Mouse (Mus musculus) heart, postnatal 10 days (tissue): ENCODE measurements at regions not wholly inside any gene's neighbourhood (a gene's known extent, or its start where the extent isn't known, plus 50 kb on each side); places are given as distances from the start of the nearest gene placed in this dataset.

Experiments used
- DNase-seq, 2 experiments: peaks; one replicate each; pipeline ENCODE4 v3.0.0; 2021
- intact Hi-C: fragments of 180-260 bp; cut with DNase I; formaldehyde crosslinking; loops from one replicate; pipeline ENCODE4 v1.15.1; 2025

DNA sequence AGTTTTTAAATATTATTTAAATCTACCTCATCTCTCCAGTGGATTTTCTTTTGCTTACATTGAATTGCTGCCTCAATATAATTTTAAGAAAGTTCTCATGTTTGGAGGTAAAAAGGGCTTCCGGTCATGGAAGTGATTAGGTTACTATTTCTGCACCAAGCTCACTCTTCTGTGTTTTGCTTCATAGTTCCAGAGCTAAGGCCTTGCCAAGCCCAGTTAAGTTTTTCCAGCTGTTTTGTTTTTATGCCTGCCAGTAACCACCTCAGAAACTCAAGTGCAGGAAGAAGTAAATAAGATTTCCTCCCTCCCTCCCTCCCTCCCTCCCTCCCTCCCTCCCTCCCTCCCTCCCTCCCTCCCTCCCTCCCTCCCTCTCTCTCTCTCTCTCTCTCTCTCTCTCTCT is 2466.1 kb downstream of the Poteg start:
- DNase-seq = peak; percentile 11 to 24
- intact Hi-C loops = no loop called here

DNA sequence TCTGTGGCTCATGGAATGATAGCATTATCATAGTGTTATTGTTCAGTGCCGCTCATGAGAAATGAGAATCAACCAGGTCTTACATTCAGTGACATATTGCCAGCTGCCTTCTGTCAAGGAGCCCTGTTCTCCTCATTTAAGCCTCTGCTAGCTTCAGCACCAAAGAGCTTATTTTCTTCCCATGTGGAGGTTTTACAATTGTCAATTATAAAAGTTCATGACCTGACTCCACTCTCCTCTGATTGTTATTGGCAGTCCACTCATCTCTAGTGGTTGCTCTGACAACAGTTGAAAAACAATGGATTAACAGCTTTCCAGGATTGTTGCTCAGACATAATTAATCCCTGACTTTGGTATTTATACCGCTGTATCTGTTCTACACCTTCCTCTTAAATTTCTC is 2473.0 kb downstream of the Poteg start:
- no peak for DNase-seq
- intact Hi-C loops = no loop called here

DNA sequence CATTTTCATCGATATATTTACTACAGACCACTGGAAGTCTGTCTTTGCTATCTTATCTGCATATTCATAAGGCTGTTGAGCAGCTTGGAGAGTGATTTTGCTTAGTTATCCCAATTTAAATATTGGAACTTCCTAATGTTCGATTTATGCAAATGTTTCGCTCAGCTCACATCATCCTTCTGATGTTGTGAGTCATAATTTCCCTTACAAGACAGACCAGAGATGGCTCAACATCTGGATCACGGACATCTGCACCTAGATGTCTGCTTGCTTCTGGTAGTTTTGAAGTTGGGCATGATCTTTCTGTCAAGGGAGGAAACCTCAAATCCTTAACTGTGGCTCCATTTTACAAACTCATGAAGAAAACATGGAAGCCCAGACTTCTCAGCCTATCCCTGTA is 2480.8 kb downstream of the Poteg start:
- intact Hi-C loops = no loop called here
- DNase-seq = no peak

DNA sequence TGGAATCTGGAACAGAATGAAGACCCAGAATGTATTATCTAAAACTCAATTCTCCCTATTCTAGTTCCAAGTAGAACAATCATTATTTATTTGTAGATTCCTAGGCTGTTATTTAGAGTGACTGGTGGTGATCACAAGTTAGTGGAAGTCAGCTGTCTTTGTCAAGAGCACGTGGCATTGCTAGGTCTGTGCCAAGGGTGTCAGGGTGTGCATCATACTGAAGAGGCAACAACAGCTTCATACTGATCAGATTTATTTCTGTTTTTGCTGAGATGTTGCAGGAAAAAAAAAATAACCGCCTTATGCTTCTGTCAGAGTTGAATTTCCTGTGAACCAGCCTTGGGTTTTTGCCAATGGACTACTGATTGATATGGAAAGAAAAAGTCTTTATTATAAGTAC is 2513.9 kb downstream of the Poteg start:
- DNase-seq = no peak
- intact Hi-C loops = no loop called here

DNA sequence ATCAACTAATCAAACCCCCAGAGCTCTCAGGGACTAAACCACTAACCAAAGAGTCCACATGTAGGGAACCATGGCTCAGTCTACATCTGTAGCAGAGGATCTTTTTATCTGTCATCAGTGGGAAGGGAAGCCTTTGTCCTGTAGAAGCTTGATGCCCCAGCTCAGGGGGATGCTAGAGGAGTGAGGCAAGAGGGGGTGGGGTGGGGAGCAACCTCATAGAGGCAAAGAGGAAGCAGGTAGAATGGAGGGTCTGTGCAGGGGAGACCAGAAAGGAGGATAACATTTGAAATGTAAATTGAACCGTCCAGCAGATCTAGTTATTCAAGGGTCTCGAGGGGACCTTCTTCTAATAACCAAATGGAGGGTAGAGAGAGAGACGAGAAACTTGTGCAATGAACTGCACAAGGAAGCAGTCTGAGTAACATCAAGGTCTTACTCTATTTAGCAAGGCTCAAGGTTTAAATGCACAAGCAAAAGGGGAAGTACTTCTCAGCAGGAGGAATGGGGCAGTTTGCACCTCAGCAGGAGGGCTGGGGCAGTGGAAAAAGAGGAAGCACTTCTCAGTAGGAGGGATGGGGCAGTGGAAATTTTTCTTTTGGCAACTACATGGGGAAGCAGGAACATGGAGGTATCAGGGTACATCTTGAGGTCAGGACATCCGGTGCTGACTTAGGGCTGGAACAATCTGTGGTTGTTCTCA is 2529.3 kb downstream of the Poteg start:
- no peak for DNase-seq
- intact Hi-C loops = no loop called here

DNA sequence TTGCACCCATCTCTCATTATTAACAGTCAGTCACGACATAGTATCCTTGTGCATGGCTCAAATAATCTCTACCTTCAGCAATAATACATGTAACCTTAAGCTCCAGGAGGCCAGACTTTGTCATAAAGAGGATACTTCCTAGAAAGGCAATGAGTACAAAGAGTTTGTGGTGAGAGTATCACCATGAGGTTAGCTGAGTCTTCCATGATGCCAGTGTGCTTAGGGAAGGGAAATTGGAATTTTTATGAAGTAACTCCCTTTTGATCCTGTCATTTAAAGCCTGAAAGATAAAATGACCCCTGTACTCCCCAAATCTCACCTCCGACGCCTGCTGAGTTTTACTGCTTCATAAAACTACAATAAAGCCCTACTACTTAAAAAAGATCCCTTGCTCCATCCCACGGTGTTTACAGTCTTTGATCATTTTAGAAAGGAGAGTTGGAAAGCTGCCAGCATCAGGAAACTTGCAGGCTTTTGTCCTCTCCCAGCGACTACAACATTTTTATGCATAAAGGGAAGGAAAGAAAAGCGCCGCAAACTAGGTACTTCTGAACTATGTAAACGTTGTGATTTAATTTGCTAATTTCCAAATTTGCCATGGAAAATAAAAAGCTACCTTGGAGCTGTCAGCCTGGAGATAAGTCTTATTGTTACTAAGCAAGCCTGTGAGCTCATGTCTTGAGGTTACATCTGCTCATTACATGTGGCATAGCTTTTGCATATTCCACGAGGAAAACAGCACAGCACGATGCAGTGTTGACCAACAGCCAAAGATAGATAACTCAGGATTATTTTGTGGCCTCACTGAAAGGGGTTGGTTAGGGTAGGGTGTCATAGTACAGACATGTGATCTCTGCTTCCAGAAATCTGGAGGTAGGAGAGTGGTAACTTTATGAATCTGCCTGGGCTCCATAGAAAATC is 2531.4 kb downstream of the Poteg start:
- intact Hi-C loops = no loop called here
- DNase-seq = no peak

DNA sequence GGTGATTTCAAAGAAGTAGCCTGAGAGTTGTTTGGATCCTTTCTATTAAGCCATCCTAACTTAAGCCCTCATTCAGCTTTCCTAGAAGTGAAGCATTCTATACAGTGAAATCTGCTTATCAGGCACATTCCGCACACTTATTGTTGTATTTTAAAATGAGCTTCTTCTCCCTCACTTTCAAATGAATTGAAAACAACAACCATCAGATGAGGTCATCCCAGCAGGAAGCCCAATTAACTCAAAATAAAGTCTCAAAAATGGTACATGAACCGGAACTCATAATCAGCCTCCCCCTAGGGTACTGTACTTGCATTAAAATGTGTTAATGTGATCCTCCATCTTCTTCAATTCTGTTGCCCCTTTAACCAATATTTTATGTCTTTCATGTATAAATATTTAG is 2545.1 kb downstream of the Poteg start:
- DNase-seq = no peak
- intact Hi-C loops = no loop called here

DNA sequence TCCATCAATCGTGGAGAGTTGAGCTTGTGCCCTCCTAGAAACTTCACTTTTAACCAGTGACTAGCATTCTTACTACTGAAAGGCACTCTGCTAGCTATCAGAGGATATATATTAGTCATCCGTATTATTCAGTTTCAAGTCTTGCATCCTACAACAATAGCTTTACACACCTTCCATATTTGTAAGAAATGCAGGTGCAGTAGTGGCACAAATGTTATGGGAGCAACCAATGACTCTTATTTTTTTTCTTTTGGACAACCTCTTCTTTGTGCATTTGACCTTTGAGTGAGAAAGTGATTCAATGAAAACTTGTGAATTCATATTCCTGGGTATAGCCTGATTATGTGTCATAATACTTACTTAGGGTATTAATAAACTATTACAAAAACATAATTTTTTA is 2551.9 kb downstream of the Poteg start:
- intact Hi-C loops = no loop called here
- no peak for DNase-seq
